Mouse (Mus musculus): ENCODE results near the gene Lhfpl2.
A peak's percentile ranks its signal among the peaks of the same experiment; 100 is the strongest.

Lhfpl2 gene

DNA sequence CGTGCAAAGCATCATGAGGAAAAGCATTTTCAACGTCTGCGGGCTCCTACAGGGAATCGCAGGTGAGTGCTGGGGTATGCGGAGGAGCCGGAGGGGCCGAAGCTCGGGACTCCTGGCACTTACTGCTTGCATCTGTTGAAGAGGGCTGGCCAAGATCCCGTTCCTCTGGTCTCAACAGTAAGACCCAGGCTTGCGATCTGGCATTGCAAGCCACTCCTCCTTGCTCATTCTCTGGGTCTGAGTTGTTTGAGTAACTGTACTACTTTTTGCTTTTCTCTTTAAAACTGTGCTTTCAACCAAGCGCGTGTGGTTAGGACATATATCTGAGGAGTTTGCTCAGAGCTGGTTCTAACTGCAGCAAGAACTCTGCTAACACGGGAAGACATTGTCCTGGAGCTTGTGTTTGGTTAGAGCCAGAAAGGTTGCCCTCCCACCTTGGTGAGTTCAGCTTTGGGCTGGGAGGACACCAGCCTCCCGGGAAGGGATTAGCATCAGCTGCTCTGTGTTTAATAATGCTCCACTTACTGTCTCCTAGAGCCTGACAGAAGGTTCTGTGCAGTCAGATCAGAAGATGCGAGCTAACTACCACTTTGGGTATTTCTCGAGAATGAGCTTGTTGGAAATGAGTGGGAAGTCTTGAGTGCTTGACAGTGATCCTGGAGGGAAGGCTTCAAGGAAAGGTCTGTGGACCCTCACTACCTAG lies 117.1 kb downstream of the Lhfpl2 start:
- peak; percentile 76 for DNase-seq (ENCODE audit: low read depth, low spot score)

- peak; percentile 60 for DNase-seq (ENCODE audit: low read depth, low spot score)
These were observed 117.9 kb downstream of the Lhfpl2 start for GRCm38 (mm10) chr13:94175379-94176050.

- DNase-seq (ENCODE audit: low read depth, low spot score): peak; percentile 69
These were observed 119.6 kb downstream of the Lhfpl2 start for GRCm38 (mm10) chr13:94177148-94177547.

DNA sequence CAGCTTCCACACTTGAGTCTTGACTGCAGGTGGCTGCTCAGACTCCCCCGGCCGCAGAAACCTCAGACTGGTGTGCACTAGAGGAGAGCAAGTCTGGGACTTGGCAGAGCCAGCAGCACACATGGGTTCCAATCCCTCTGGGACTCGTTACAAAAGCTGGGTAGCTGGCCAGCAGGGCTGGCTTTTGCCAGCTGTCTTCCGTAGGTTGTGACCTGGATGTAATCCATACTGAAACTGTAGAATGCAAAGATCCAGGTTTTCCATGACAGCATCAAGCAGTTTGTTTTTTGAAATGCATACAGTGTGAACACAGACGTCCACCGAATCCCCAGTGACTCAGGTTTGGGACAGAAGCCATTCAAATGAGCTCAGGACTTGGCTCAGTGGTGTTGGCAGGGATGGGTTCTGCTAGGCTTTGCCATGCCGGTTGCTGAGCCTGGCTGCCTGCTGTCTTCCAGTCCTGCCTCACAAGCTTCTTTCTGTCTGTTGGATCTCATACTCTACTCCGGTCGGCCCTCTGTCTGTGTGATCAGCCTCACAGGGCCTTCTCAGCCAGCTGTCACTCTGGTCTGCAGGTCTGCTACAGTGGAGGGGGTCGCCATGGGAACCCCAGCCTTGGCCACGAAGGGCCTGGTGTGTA lies 120.9 kb downstream of the Lhfpl2 start:
- peak; percentile 99 for DNase-seq (ENCODE audit: low read depth, low spot score)

- DNase-seq (ENCODE audit: low read depth, low spot score): no peak
These were observed 123.2 kb downstream of the Lhfpl2 start for GRCm38 (mm10) chr13:94180477-94181420.

GRCm38 (mm10) chr13:94182026-94182425 lies 124.4 kb downstream of the Lhfpl2 start:
- DNase-seq (ENCODE audit: low read depth, low spot score): no peak

DNA sequence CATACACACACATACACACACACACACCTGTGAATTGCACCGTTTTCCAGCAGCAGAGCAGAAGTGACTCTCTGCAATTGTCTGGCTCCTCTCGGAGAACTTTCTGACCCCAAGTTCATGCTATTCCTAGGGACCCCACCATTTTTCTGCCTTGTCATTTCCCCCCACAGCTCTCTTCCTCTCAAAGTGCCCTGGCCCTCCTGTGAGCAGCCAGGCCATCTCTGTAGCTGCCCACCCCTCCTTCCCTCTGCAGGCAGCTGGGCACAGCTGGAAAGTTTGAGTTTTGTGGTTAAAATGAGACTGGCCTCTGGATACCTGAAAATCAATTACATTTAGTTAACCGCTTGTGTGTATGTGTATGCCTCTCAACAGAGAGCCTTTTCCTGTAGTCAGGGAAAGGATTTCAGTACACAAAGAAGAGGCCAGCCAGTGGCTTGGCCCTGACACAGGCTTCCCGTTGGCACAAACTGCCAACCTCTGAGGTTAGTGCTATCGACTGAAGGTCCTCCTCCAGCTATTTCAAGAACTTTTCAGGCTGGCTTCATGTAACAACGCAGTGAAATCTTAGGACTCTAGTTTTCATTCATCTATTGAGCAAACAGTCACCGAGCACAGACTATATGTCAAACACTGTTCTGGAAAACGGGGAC lies 125.9 kb downstream of the Lhfpl2 start:
- no peak for DNase-seq (ENCODE audit: low read depth, low spot score)

DNA sequence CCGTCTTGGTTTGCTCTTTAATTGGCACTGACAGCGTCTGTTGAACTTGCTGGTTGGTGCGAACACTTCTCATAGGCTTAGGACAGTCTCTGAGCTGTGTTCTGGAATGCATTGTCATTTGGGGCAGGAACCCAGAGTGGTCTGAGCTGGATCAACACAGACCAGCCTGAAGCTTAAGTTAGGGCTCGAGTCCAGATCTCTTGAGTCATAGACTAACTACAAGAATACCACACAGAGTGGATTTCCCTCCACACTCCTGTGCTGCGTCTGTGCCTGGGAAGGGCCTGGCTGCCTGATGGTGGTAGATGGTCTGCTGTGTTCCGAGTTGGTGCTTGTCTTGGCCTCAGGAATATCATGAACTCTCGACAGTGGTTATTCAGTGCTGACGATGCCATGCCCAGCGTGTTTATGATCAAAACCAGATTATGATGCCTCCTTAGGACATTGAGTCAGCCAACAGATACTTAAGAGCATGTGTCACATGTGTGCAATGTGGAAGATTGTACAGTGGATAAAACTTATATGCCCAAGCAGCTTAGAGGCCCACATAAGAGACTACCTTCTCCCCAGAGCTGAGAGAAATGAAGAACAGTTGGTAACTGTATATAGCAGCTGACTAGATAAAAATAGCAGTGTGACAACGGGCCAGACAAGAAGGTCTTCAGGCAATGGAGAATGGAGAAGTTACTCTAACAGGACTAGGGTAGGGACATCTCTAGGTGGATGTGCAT lies 127.3 kb downstream of the Lhfpl2 start:
- peak; percentile 36 for DNase-seq (ENCODE audit: low read depth, low spot score)

DNA sequence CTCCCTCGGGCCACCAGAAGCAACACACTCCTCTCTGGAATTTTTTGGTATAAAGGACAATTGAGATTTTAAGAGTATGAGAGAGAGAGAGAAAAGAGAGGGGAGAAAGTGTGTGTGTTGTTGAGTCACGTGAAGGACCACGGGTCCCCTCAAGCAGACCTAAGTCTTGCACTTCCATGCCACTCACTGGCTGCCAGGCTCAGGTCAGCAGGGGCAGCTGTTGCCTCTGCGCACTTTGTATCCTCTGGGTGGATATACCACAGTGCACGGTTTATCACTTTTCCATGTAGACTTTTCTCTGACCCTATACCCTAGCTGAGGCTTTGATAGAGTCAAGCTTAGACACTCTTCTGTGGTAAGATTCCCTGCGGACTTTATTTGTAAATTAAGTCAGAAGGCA lies 128.0 kb downstream of the Lhfpl2 start:
- no peak for DNase-seq (ENCODE audit: low read depth, low spot score)

DNA sequence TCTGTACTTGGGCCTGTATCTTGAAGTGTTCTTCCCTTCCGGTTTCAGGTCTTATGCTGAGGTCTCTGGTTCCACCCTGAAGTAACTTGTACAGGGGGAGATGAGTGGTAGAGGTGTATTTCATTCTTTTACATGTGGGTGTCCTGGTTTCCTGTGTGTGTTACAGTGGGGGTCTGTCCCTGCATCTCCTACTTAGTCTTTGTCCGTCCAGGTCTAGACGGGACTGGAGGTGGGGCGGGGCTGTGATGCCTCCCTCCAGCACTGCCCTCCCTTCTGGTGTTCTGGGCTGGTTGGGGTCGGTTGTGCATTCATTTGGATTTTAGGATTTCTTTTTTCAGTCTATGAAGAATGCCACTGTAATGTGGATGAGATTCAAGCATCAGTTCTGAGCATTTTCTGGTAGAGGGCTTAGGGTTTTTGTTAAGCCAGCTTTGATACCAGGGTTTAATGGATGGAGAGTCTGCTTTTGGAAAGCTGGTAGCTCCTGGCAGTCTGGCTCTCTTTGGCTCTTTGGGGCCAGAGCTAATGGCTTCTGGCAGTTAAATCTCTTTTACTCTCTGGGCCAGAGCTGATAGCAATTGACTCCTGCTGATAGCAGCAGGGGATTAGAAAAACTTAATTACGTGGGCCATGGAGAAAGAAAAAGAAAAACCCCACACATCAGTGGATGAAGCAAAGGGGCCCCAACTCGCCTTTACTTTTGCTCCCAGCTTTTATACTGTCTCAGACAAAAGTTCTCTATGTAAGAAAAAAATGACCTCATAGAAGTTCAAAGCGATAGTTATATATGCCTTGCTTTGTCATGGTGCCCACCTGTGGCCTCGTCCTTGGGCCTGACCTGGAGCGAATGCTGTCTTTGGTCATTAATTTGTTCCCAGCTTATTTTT lies 130.8 kb downstream of the Lhfpl2 start:
- DNase-seq (ENCODE audit: low read depth, low spot score): peak; percentile 25

- DNase-seq (ENCODE audit: low read depth, low spot score): peak; percentile 80
These were observed 132.8 kb downstream of the Lhfpl2 start for GRCm38 (mm10) chr13:94190386-94190785.

GRCm38 (mm10) chr13:94193227-94193626 lies 135.6 kb downstream of the Lhfpl2 start:
- DNase-seq (ENCODE audit: low read depth, low spot score): no peak

DNA sequence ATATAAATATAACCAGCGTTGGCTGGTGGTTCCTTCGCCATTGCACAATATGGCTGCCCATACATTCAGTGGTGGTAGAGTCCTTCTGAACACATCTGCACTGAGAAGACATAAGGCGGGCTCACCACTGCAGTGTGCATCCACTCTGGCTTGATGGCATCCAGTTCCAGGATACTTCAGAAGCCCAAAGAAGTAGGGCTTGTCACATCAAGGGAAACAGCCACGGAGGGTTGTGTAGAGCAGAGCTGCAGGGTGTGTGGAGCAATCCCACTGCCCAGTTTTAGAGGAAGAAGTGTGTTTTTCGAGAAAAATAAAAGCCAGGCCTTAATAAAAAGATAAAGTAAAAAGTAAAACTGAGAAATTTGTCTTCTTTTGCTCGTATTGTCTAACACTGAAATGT lies 141.0 kb downstream of the Lhfpl2 start:
- DNase-seq (ENCODE audit: low read depth, low spot score): no peak

GRCm38 (mm10) chr13:94199829-94200228 lies 142.2 kb downstream of the Lhfpl2 start:
- DNase-seq (ENCODE audit: low read depth, low spot score): no peak

DNA sequence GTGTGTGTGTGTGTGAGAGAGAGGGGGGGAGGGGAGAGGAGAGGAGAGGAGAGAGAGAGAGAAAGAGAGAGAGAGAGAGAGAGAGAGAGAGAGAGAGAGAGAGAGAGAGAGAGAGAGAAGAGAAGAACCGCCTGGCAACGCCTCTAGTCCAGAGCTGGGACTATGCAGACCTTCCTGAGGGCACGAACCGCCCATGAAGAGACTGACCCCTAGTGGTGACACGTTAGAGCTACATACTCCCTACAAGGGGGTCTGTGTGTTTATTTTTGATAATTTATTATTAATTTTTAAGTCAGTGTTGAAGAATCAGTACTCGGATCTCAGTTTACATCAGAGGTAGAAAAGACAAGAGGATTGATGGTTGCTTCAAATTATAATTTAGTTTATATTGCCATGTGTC lies 147.6 kb downstream of the Lhfpl2 start:
- DNase-seq (ENCODE audit: low read depth, low spot score): peak; percentile 84

DNA sequence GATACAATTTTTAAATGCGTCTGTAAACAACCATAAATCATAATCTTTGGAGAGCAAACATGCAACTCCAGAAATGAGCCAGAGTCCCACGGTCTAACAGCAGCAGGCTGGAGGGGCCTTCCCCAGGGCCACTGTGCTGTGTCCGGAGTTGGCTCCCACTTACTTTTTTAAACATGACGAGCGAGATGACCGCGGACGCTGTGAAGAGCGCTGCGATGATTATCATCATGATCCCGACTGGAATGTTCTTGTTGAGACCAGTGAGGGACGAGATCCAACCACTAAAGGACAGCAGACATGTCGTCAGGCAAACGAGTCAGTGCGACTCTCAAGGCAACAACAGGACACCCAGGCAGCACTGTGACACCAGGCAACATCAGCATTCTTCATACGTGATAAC lies 150.4 kb downstream of the Lhfpl2 start:
- DNase-seq (ENCODE audit: low read depth, low spot score): no peak

- no peak for DNase-seq (ENCODE audit: low read depth, low spot score)
These were observed 151.3 kb downstream of the Lhfpl2 start for GRCm38 (mm10) chr13:94208892-94209291.

DNA sequence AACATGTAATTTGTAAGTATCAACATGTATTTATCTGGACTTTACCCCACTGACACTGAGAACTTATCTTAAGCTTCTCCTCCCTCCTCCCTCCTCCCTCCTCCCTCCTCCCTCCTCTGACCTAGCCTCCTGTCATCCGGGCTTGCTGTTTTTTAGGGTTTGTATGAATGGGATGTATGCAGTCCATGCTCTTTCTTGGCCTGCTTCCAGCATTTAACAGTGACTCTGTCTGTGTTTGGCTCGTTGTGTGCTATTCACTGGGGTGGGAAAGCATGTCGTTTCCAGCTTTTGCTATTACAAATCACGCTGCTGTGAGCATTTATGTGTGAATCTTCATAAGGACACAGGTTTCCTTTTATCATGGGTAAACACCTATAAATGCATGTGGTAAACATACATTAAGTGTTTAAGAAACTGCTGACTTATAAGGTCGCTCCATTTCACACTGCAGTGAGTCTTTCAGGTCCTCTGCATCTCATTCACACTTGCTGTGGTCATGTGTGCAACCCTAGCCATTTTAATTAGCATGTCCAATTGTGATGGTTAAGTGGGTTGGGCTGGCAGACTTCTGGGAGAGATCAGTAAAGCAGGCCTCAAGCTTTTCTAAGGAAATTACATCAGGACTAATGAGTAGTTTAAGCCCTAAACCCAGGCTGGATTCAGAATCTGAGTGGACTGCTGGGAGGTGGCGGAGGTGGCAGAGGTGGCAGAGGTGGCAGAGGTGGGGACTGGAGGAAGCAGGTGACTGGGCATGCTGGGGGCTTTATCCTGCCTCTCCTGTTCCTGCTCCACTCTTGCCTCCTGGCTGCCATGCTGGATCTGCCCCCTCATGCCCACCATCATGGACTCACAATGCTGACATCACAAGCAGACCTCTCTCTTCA lies 153.9 kb downstream of the Lhfpl2 start:
- DNase-seq (ENCODE audit: low read depth, low spot score): no peak

Measured in brain, adult 2 months (tissue).